Mouse (Mus musculus): ENCODE results near the gene Rgl1.

Rgl1 gene

GRCm38 (mm10) chr1:152490842-152491241 is 275.3 kb downstream of the Rgl1 start:
- DNase-seq, result no peak

GRCm38 (mm10) chr1:152476126-152476525 is 290.0 kb downstream of the Rgl1 start:
- no peak for DNase-seq

GRCm38 (mm10) chr1:152468443-152468842 is 297.7 kb downstream of the Rgl1 start:
- DNase-seq, result no peak
